Mouse (Mus musculus) lung, postnatal 0 days (tissue): Measurements from ENCODE around the gene P4ha2.

Source experiments
- CTCF ChIP-seq: IDR thresholded peaks from 2 replicates; pipeline ENCODE4 v1.5.1; 2016; ENCODE audit warnings: antibody characterized with exemption, mild to moderate bottlenecking
- EP300 ChIP-seq: IDR thresholded peaks from 2 replicates; pipeline ENCODE4 v1.6.1; 2016; ENCODE audit warnings: antibody characterized with exemption, mild to moderate bottlenecking, control low read depth

DNA sequence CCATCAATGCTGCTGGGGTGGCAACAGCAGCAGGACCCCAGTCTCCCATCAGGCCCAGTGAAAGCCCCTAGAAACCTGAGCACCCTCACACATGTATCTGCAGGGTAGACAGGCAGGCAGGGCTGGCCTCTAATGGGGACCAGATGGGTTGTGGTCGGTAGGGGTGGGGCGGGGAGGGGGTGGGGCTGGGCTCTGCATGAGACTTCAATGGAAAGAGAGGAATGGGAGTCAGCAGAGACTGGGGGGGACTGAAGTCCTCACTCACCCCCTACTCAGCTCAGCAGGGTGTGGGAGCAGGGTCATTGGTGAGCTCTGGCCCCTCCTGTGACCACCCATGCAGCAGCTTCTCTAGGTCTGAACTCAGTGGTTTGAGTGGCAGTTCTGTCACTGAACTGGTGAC lies 42.5 kb upstream of the P4ha2 start:
- TF ChIP-seq CTCF (no peak), EP300 (no peak)
